Mouse (Mus musculus): Measurements from ENCODE around the gene Decr2.
A peak's percentile ranks its signal among the peaks of the same experiment; 100 is the strongest.
"Not testable (repeated sequence)": the region's sequence is repeated elsewhere in the genome, so short reads cannot be mapped to it uniquely, and the experiment has no call there.

Gene Decr2

GRCm38 (mm10) chr17:26113181-26113948 lies 23.2 kb upstream of the Decr2 start, which contains the start of gene Tmem8:
Gene Tmem8 (plus strand): TSS chr17:26113299.
- no peak for DNase-seq (ENCODE audit: low read depth, low spot score)

- DNase-seq (ENCODE audit: low read depth, low spot score), result no peak
Measured at GRCm38 (mm10) chr17:26112751-26113150, 22.6 kb upstream of the Decr2 start.

GRCm38 (mm10) chr17:26111722-26112121 lies 21.6 kb upstream of the Decr2 start:
- DNase-seq (ENCODE audit: low read depth, low spot score), result no peak

- DNase-seq (ENCODE audit: low read depth, low spot score), result no peak
Measured at GRCm38 (mm10) chr17:26111024-26111423, 20.9 kb upstream of the Decr2 start.

- DNase-seq (ENCODE audit: low read depth, low spot score), result no peak
Measured at GRCm38 (mm10) chr17:26110156-26110555, 20.0 kb upstream of the Decr2 start.

- no peak for DNase-seq (ENCODE audit: low read depth, low spot score)
Measured at GRCm38 (mm10) chr17:26105619-26106018, 15.5 kb upstream of the Decr2 start.

GRCm38 (mm10) chr17:26101478-26101877 lies 11.3 kb upstream of the Decr2 start:
- no peak for DNase-seq (ENCODE audit: low read depth, low spot score)

- no peak for DNase-seq (ENCODE audit: low read depth, low spot score)
Measured at GRCm38 (mm10) chr17:26100166-26100565, 10.0 kb upstream of the Decr2 start.

- not testable (repeated sequence) for DNase-seq (ENCODE audit: low read depth, low spot score)
Measured at GRCm38 (mm10) chr17:26099316-26099715, 9.2 kb upstream of the Decr2 start.

GRCm38 (mm10) chr17:26098461-26098860 lies 8.3 kb upstream of the Decr2 start:
- no peak for DNase-seq (ENCODE audit: low read depth, low spot score)

- DNase-seq (ENCODE audit: low read depth, low spot score), result no peak
Measured at GRCm38 (mm10) chr17:26095121-26095740, 5.1 kb upstream of the Decr2 start, which contains the start of gene Nme4. Gene Nme4 (minus strand): TSS chr17:26095602.

GRCm38 (mm10) chr17:26094531-26095110 lies 4.5 kb upstream of the Decr2 start:
- DNase-seq (ENCODE audit: low read depth, low spot score), result no peak

- no peak for DNase-seq (ENCODE audit: low read depth, low spot score)
Measured at GRCm38 (mm10) chr17:26087059-26087564, 3.0 kb downstream of the Decr2 start.

- no peak for DNase-seq (ENCODE audit: low read depth, low spot score)
Measured at GRCm38 (mm10) chr17:26080867-26081266, 9.3 kb downstream of the Decr2 start.

- no peak for DNase-seq (ENCODE audit: low read depth, low spot score)
Measured at GRCm38 (mm10) chr17:26078851-26079250, 11.3 kb downstream of the Decr2 start.

- DNase-seq (ENCODE audit: low read depth, low spot score), result no peak
Measured at GRCm38 (mm10) chr17:26075246-26075645, 14.9 kb downstream of the Decr2 start.

- DNase-seq (ENCODE audit: low read depth, low spot score), result no peak
Measured at GRCm38 (mm10) chr17:26070136-26070535, 20.0 kb downstream of the Decr2 start.

- peak; percentile 83 for DNase-seq (ENCODE audit: low read depth, low spot score)
Measured at GRCm38 (mm10) chr17:26068831-26069739, 21.1 kb downstream of the Decr2 start, which contains the start of gene Rab11fip3. Gene Rab11fip3 (minus strand): TSS chr17:26069555.

- DNase-seq (ENCODE audit: low read depth, low spot score), result no peak
Measured at GRCm38 (mm10) chr17:26068024-26068830, 21.9 kb downstream of the Decr2 start.

GRCm38 (mm10) chr17:26066488-26067020 lies 23.6 kb downstream of the Decr2 start:
- no peak for DNase-seq (ENCODE audit: low read depth, low spot score)

Data from WW6 (cell line).